Mouse (Mus musculus): ENCODE data around the gene Olfr1154. TPM values are rescaled to one million over a fixed set of nuclear protein-coding genes. Genes with fewer than 3 reads are reported as not detected.

Gene Olfr1154
- polyA plus RNA-seq (2012; ENCODE audit: insufficient read depth, insufficient read length, low replicate concordance, missing spikeins): not detected in 2 replicates

DNA sequence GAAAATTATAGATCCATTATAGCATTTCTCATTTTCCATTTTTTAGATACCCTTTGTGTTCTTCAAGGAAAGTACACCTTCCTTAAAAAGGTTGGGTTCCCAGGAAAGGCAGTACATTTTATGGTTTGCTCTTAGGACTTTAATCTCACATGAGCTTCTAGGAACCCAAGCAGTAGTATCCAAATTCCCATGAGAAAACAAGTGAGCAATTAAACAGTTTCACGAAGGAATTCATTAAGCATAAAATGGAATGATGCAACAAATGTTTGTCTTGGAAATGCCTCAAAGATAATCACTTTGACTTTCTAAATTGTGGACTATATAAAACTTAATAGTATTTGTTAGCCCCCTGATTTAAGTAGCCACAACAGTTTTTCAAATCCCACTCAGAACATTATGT lies at the start of gene Olfr1154:
Olfr1154 (minus strand) TSS at position 101 of the 400 bp plus-strand sequence.
- TF ChIP-seq POLR2A (IDR thresholded peaks at IDR 0.05; ENCODE audit: insufficient read depth, low read depth, low read length) (no peak), CTCF (IDR thresholded peaks at IDR 0.05; ENCODE audit: insufficient read depth, low read depth, low read length) (no peak)
- no peaks in the 10 kb centered on the region for H3K4me1 ChIP-seq (ENCODE audit: control insufficient read depth, insufficient read depth, low read length)
- WGBS: 91% methylated on average over 1 of the region's 1 CpGs
- no peak within 1 kb of the TSS for H3K4me3 ChIP-seq (ENCODE audit: insufficient read depth, low read depth, low read length)
- H3K27ac ChIP-seq (ENCODE audit: insufficient read depth, low read depth, low read length): no peak within 1 kb of the TSS

- no peak for TF ChIP-seq CTCF (IDR thresholded peaks at IDR 0.05; ENCODE audit: insufficient read depth, low read depth, low read length)
- no peak for TF ChIP-seq POLR2A (IDR thresholded peaks at IDR 0.05; ENCODE audit: insufficient read depth, low read depth, low read length)
- Histone ChIP-seq H3K4me1 (ENCODE audit: control insufficient read depth, insufficient read depth, low read length) (no peaks in the 10 kb centered on the region), H3K4me3 (ENCODE audit: insufficient read depth, low read depth, low read length) (no peak within 1 kb of the TSS), H3K27ac (ENCODE audit: insufficient read depth, low read depth, low read length) (no peak within 1 kb of the TSS)
Measured at GRCm38 (mm10) chr2:87953000-87953399, 48.0 kb upstream of the Olfr1154 start, which contains the start of gene Olfr1156. Gene Olfr1156 (minus strand): TSS chr2:87953100.

DNA sequence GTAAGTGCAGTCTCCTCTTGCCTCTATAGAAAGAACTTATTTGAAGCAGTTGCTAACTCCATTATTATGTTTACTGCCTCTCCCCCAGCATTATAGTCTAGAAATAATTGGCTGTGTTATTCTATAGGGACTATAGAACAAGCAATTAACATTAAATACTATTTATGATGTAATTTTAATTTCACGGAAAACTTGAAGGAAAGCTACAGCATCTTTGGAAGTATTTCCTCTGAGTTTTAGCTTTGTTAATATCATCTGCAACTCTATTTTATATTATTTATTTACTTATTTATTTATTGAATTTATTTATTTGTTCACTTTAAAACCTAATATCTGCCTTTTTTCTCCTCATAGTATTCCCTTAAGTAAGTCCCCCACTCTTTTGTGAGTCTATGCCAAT lies 40.1 kb upstream of the Olfr1154 start, which contains the start of gene Olfr1155:
Olfr1155 (minus strand) TSS at position 101 of the 400 bp plus-strand sequence.
- H3K4me3 ChIP-seq (ENCODE audit: insufficient read depth, low read depth, low read length): no peak within 1 kb of the TSS
- no peaks in the 10 kb centered on the region for H3K4me1 ChIP-seq (ENCODE audit: control insufficient read depth, insufficient read depth, low read length)
- 94% methylated on average over 1 of the region's 1 CpGs for WGBS
- no peak for TF ChIP-seq POLR2A (IDR thresholded peaks at IDR 0.05; ENCODE audit: insufficient read depth, low read depth, low read length)
- TF ChIP-seq CTCF (IDR thresholded peaks at IDR 0.05; ENCODE audit: insufficient read depth, low read depth, low read length): no peak
- H3K27ac ChIP-seq (ENCODE audit: insufficient read depth, low read depth, low read length): no peak within 1 kb of the TSS

GRCm38 (mm10) chr2:87894662-87895061 lies 10.3 kb downstream of the Olfr1154 start, which contains the start of gene Olfr1153:
Gene Olfr1153 (plus strand): TSS chr2:87894962.
- no peak within 1 kb of the TSS for H3K27ac ChIP-seq (ENCODE audit: insufficient read depth, low read depth, low read length)
- 53% methylated on average over 1 of the region's 1 CpGs for WGBS
- H3K4me3 ChIP-seq (ENCODE audit: insufficient read depth, low read depth, low read length): no peak within 1 kb of the TSS
- no peaks in the 10 kb centered on the region for H3K4me1 ChIP-seq (ENCODE audit: control insufficient read depth, insufficient read depth, low read length)
- TF ChIP-seq CTCF (IDR thresholded peaks at IDR 0.05; ENCODE audit: insufficient read depth, low read depth, low read length) (no peak), POLR2A (IDR thresholded peaks at IDR 0.05; ENCODE audit: insufficient read depth, low read depth, low read length) (no peak)

GRCm38 (mm10) chr2:87866192-87866591 lies 38.8 kb downstream of the Olfr1154 start, which contains the start of gene Olfr1152:
Gene Olfr1152 (plus strand): TSS chr2:87866492.
- TF ChIP-seq POLR2A (IDR thresholded peaks at IDR 0.05; ENCODE audit: insufficient read depth, low read depth, low read length): no peak
- TF ChIP-seq CTCF (IDR thresholded peaks at IDR 0.05; ENCODE audit: insufficient read depth, low read depth, low read length): no peak
- Histone ChIP-seq H3K4me3 (ENCODE audit: insufficient read depth, low read depth, low read length) (no peak within 1 kb of the TSS), H3K4me1 (ENCODE audit: control insufficient read depth, insufficient read depth, low read length) (no peaks in the 10 kb centered on the region), H3K27ac (ENCODE audit: insufficient read depth, low read depth, low read length) (no peak within 1 kb of the TSS)

GRCm38 (mm10) chr2:87855562-87855961 lies 49.4 kb downstream of the Olfr1154 start, which contains the start of gene Olfr1151:
Gene Olfr1151 (plus strand): TSS chr2:87855862.
- Histone ChIP-seq H3K27ac (ENCODE audit: insufficient read depth, low read depth, low read length) (no peak within 1 kb of the TSS), H3K4me1 (ENCODE audit: control insufficient read depth, insufficient read depth, low read length) (no peaks in the 10 kb centered on the region), H3K4me3 (ENCODE audit: insufficient read depth, low read depth, low read length) (no peak within 1 kb of the TSS)
- 88% methylated on average over 1 of the region's 1 CpGs for WGBS
- TF ChIP-seq POLR2A (IDR thresholded peaks at IDR 0.05; ENCODE audit: insufficient read depth, low read depth, low read length) (no peak), CTCF (IDR thresholded peaks at IDR 0.05; ENCODE audit: insufficient read depth, low read depth, low read length) (no peak)

Other genes starting within 250 kb of the Olfr1154 start
- not detected in 2 replicates for gene Olfr1134, start 246.7 kb downstream of the Olfr1154 start, polyA plus RNA-seq (2012; ENCODE audit: insufficient read depth, insufficient read length, low replicate concordance, missing spikeins)
- gene Olfr1135, start 231.5 kb downstream of the Olfr1154 start, polyA plus RNA-seq (2012; ENCODE audit: insufficient read depth, insufficient read length, low replicate concordance, missing spikeins): not detected in 2 replicates
- gene Olfr1136, start 211.2 kb downstream of the Olfr1154 start, polyA plus RNA-seq (2012; ENCODE audit: insufficient read depth, insufficient read length, low replicate concordance, missing spikeins): not detected in 2 replicates
- not detected in 2 replicates for gene Olfr1137, start 192.0 kb downstream of the Olfr1154 start, polyA plus RNA-seq (2012; ENCODE audit: insufficient read depth, insufficient read length, low replicate concordance, missing spikeins)
- not detected in 2 replicates for gene Olfr1138, start 165.2 kb downstream of the Olfr1154 start, polyA plus RNA-seq (2012; ENCODE audit: insufficient read depth, insufficient read length, low replicate concordance, missing spikeins)
- gene Olfr1140, start 161.4 kb downstream of the Olfr1154 start, polyA plus RNA-seq (2012; ENCODE audit: insufficient read depth, insufficient read length, low replicate concordance, missing spikeins): not detected in 2 replicates
- not detected in 2 replicates for gene Olfr1141, start 151.2 kb downstream of the Olfr1154 start, polyA plus RNA-seq (2012; ENCODE audit: insufficient read depth, insufficient read length, low replicate concordance, missing spikeins)
- not detected in 2 replicates for gene Olfr152, start 125.7 kb downstream of the Olfr1154 start, polyA plus RNA-seq (2012; ENCODE audit: insufficient read depth, insufficient read length, low replicate concordance, missing spikeins)
- gene Olfr1143, start 104.6 kb downstream of the Olfr1154 start, polyA plus RNA-seq (2012; ENCODE audit: insufficient read depth, insufficient read length, low replicate concordance, missing spikeins): not detected in 2 replicates
- not detected in 2 replicates for gene Olfr1145, start 95.3 kb downstream of the Olfr1154 start, polyA plus RNA-seq (2012; ENCODE audit: insufficient read depth, insufficient read length, low replicate concordance, missing spikeins)
- not detected in 2 replicates for gene Olfr1148, start 74.6 kb downstream of the Olfr1154 start, polyA plus RNA-seq (2012; ENCODE audit: insufficient read depth, insufficient read length, low replicate concordance, missing spikeins)
- gene Olfr1150-ps1, start 61.2 kb downstream of the Olfr1154 start, polyA plus RNA-seq (2012; ENCODE audit: insufficient read depth, insufficient read length, low replicate concordance, missing spikeins): not detected in 2 replicates
- not detected in 2 replicates for gene Olfr1151, start 49.3 kb downstream of the Olfr1154 start, polyA plus RNA-seq (2012; ENCODE audit: insufficient read depth, insufficient read length, low replicate concordance, missing spikeins)
- not detected in 2 replicates for gene Olfr1152, start 38.7 kb downstream of the Olfr1154 start, polyA plus RNA-seq (2012; ENCODE audit: insufficient read depth, insufficient read length, low replicate concordance, missing spikeins)
- gene Olfr1153, start 10.2 kb downstream of the Olfr1154 start, polyA plus RNA-seq (2012; ENCODE audit: insufficient read depth, insufficient read length, low replicate concordance, missing spikeins): not detected in 2 replicates
- gene Olfr1155, start 40.0 kb upstream of the Olfr1154 start, polyA plus RNA-seq (2012; ENCODE audit: insufficient read depth, insufficient read length, low replicate concordance, missing spikeins): not detected in 2 replicates
- gene Olfr1156, start 47.9 kb upstream of the Olfr1154 start, polyA plus RNA-seq (2012; ENCODE audit: insufficient read depth, insufficient read length, low replicate concordance, missing spikeins): not detected in 2 replicates
- not detected in 2 replicates for gene Olfr1157, start 63.1 kb upstream of the Olfr1154 start, polyA plus RNA-seq (2012; ENCODE audit: insufficient read depth, insufficient read length, low replicate concordance, missing spikeins)
- not detected in 2 replicates for gene Olfr74, start 69.5 kb upstream of the Olfr1154 start, polyA plus RNA-seq (2012; ENCODE audit: insufficient read depth, insufficient read length, low replicate concordance, missing spikeins)
- gene Olfr1158, start 84.9 kb upstream of the Olfr1154 start, polyA plus RNA-seq (2012; ENCODE audit: insufficient read depth, insufficient read length, low replicate concordance, missing spikeins): not detected in 2 replicates
- gene Olfr1160, start 103.1 kb upstream of the Olfr1154 start, polyA plus RNA-seq (2012; ENCODE audit: insufficient read depth, insufficient read length, low replicate concordance, missing spikeins): not detected in 2 replicates
- not detected in 2 replicates for gene Olfr1161, start 117.6 kb upstream of the Olfr1154 start, polyA plus RNA-seq (2012; ENCODE audit: insufficient read depth, insufficient read length, low replicate concordance, missing spikeins)
- gene Olfr73, start 132.5 kb upstream of the Olfr1154 start, polyA plus RNA-seq (2012; ENCODE audit: insufficient read depth, insufficient read length, low replicate concordance, missing spikeins): not detected in 2 replicates
- gene Olfr1162, start 146.0 kb upstream of the Olfr1154 start, polyA plus RNA-seq (2012; ENCODE audit: insufficient read depth, insufficient read length, low replicate concordance, missing spikeins): not detected in 2 replicates
- gene Olfr1163, start 166.7 kb upstream of the Olfr1154 start, polyA plus RNA-seq (2012; ENCODE audit: insufficient read depth, insufficient read length, low replicate concordance, missing spikeins): not detected in 2 replicates
- not detected in 2 replicates for gene Olfr1164, start 188.8 kb upstream of the Olfr1154 start, polyA plus RNA-seq (2012; ENCODE audit: insufficient read depth, insufficient read length, low replicate concordance, missing spikeins)
- not detected in 2 replicates for gene Olfr1166, start 223.1 kb upstream of the Olfr1154 start, polyA plus RNA-seq (2012; ENCODE audit: insufficient read depth, insufficient read length, low replicate concordance, missing spikeins)